Mouse (Mus musculus) erythroblast, embryonic 14.5 days (primary cell): ENCODE measurements around the gene Tas2r108. TPM values are rescaled to one million over a fixed set of nuclear protein-coding genes. Genes with fewer than 3 reads are reported as not detected.
A peak's percentile ranks its signal among the peaks of the same experiment; 100 is the strongest.

Source experiments
- H3K27me3 ChIP-seq: 2 replicates; pipeline ENCODE4 v1.6.1; 2012; ENCODE audit warnings: inconsistent platforms; ENCODE audit not compliant: control insufficient read depth
- H3K36me3 ChIP-seq: 2 replicates; pipeline ENCODE4 v1.6.1; 2012; ENCODE audit warnings: mild to moderate bottlenecking, inconsistent platforms; ENCODE audit not compliant: control insufficient read depth
- H3K4me1 ChIP-seq: 2 replicates; pipeline ENCODE4 v1.6.1; 2012; ENCODE audit warnings: inconsistent platforms; ENCODE audit not compliant: control insufficient read depth
- H3K4me3 ChIP-seq: replicated peaks from 2 replicates; pipeline ENCODE3; 2012; ENCODE audit warnings: moderate library complexity, mild to moderate bottlenecking, inconsistent platforms
- H3K9me3 ChIP-seq: 2 replicates; pipeline ENCODE4 v1.6.1; 2012; ENCODE audit warnings: low read length, inconsistent platforms, mixed read lengths; ENCODE audit not compliant: control insufficient read depth
- GATA1 ChIP-seq: IDR thresholded peaks from 2 replicates; pipeline ENCODE4 v1.6.1; 2012; ENCODE audit warnings: low read length, inconsistent platforms, mixed read lengths
- TAL1 ChIP-seq: IDR thresholded peaks from 3 replicates; pipeline ENCODE4 v1.6.1; 2012; ENCODE audit warnings: low read length, inconsistent platforms, mixed read lengths
- polyA plus RNA-seq: library from polyadenylated mRNA; stranded (reverse); fragments of >175 nt; gene quantifications from 2 replicates; pipeline ENCODE4 v1.2.3, GENCODE M21; 2012

Tas2r108 gene
- polyA plus RNA-seq: not detected in 2 replicates

- TF ChIP-seq TAL1 (no peak), GATA1 (no peak)
- Histone ChIP-seq H3K27me3 (no peaks in the 10 kb centered on the region), H3K4me1 (no peaks in the 10 kb centered on the region), H3K9me3 (no peaks in the 10 kb centered on the region), H3K36me3 (no peaks in the 10 kb centered on the region), H3K4me3 (no peak within 1 kb of the TSS)
These were observed at the start of gene Tas2r108 for GRCm38 (mm10) chr6:40493229-40493628. Gene Tas2r108, plus strand, starts transcription at chr6:40493529.

- TF ChIP-seq GATA1 (no peak), TAL1 (no peak)
- no peaks in the 10 kb centered on the region for H3K9me3 ChIP-seq
- no peaks in the 10 kb centered on the region for H3K4me1 ChIP-seq
- no peak overlapping the region for H3K4me3 ChIP-seq
- H3K36me3 ChIP-seq: no peaks in the 10 kb centered on the region
- H3K27me3 ChIP-seq: peaks cover 3% of the 10 kb centered on the region
These were observed 44.7 kb upstream of the Tas2r108 start for GRCm38 (mm10) chr6:40448626-40449025.

- no peaks in the 10 kb centered on the region for H3K4me1 ChIP-seq
These were observed 38.8 kb upstream of the Tas2r108 start for GRCm38 (mm10) chr6:40454436-40455041.

GRCm38 (mm10) chr6:40465710-40466109, 27.6 kb upstream of the Tas2r108 start:
- Histone ChIP-seq H3K4me3 (no peak overlapping the region), H3K4me1 (peaks cover 2% of the 10 kb centered on the region), H3K27me3 (peaks cover 4% of the 10 kb centered on the region; the same call in 1 of the 2 replicates), H3K9me3 (no peaks in the 10 kb centered on the region), H3K36me3 (no peaks in the 10 kb centered on the region)
- no peak for TF ChIP-seq GATA1
- TF ChIP-seq TAL1: no peak

More at GRCm38 (mm10) chr6:40454436-40455041, 38.8 kb upstream of the Tas2r108 start:
- H3K36me3 ChIP-seq: no peaks in the 10 kb centered on the region
- no peak overlapping the region for H3K4me3 ChIP-seq
- no peaks in the 10 kb centered on the region for H3K27me3 ChIP-seq
- TF ChIP-seq GATA1: no peak
- TF ChIP-seq TAL1: no peak
- H3K9me3 ChIP-seq: no peaks in the 10 kb centered on the region

- Histone ChIP-seq H3K4me1 (peaks cover 17% of the 10 kb centered on the region), H3K27me3 (peaks cover 4% of the 10 kb centered on the region; the same call in 1 of the 2 replicates), H3K4me3 (peak within 1 kb of the TSS; percentile 92), H3K9me3 (no peaks in the 10 kb centered on the region), H3K36me3 (peaks cover 29% of the 10 kb centered on the region)
- TF ChIP-seq TAL1 (no peak), GATA1 (no peak)
These were observed 22.2 kb upstream of the Tas2r108 start, which contains the start of gene Ssbp1 for GRCm38 (mm10) chr6:40470916-40471719. Gene Ssbp1, plus strand, starts transcription at chr6:40471352.

- TF ChIP-seq GATA1 (no peak), TAL1 (no peak)
- H3K27me3 ChIP-seq: peaks cover 4% of the 10 kb centered on the region; the same call in 1 of the 2 replicates
- peaks cover 33% of the 10 kb centered on the region for H3K36me3 ChIP-seq
- peak overlapping the region; percentile 92 for H3K4me3 ChIP-seq
- peaks cover 17% of the 10 kb centered on the region for H3K4me1 ChIP-seq
- H3K9me3 ChIP-seq: no peaks in the 10 kb centered on the region
These were observed 21.7 kb upstream of the Tas2r108 start for GRCm38 (mm10) chr6:40471720-40472010.

- Histone ChIP-seq H3K4me3 (no peak overlapping the region), H3K36me3 (peaks cover 58% of the 10 kb centered on the region), H3K4me1 (peaks cover 13% of the 10 kb centered on the region), H3K27me3 (no peaks in the 10 kb centered on the region), H3K9me3 (no peaks in the 10 kb centered on the region)
- TF ChIP-seq GATA1 (no peak), TAL1 (no peak)
These were observed 17.2 kb upstream of the Tas2r108 start for GRCm38 (mm10) chr6:40476132-40476531.

GRCm38 (mm10) chr6:40479705-40480104, 13.6 kb upstream of the Tas2r108 start:
- Histone ChIP-seq H3K36me3 (peaks cover 70% of the 10 kb centered on the region), H3K9me3 (no peaks in the 10 kb centered on the region), H3K27me3 (no peaks in the 10 kb centered on the region), H3K4me3 (no peak overlapping the region), H3K4me1 (no peaks in the 10 kb centered on the region)
- no peak for TF ChIP-seq TAL1
- no peak for TF ChIP-seq GATA1

- Histone ChIP-seq H3K27me3 (no peaks in the 10 kb centered on the region), H3K36me3 (peaks cover 52% of the 10 kb centered on the region), H3K4me3 (no peak overlapping the region), H3K9me3 (no peaks in the 10 kb centered on the region), H3K4me1 (no peaks in the 10 kb centered on the region)
- TF ChIP-seq TAL1 (no peak), GATA1 (no peak)
These were observed 11.0 kb upstream of the Tas2r108 start for GRCm38 (mm10) chr6:40482318-40482717.
